Mouse (Mus musculus) cerebellum, adult 2 months (tissue): ENCODE results near the gene Ndufb6. TPM values are rescaled to one million over a fixed set of nuclear protein-coding genes. Genes with fewer than 3 reads are reported as not detected.

Experiments
- DNase-seq, 2 experiments: peaks; one replicate each; pipeline ENCODE4 v3.0.0; 2021
- H3K27ac ChIP-seq: fragments of 200-500 bp; 2 replicates; pipeline ENCODE4 v1.5.1; 2012; ENCODE audit warnings: low read length, control low read depth, inconsistent platforms; ENCODE audit not compliant: insufficient read depth
- H3K27me3 ChIP-seq: fragments of 200-500 bp; 2 replicates; pipeline ENCODE4 v1.6.1; 2012; ENCODE audit warnings: inconsistent platforms, mild to moderate bottlenecking, low read length, moderate library complexity; ENCODE audit not compliant: control insufficient read depth, insufficient read depth
- H3K4me1 ChIP-seq: fragments of 200-500 bp; 2 replicates; pipeline ENCODE4 v1.6.1; 2011; ENCODE audit warnings: low read length; ENCODE audit not compliant: control insufficient read depth, insufficient read depth
- H3K4me3 ChIP-seq: fragments of 200-500 bp; replicated peaks from 2 replicates; pipeline ENCODE3; 2011; ENCODE audit warnings: mild to moderate bottlenecking, low read depth, low read length, control low read depth; ENCODE audit not compliant: insufficient read depth
- CTCF ChIP-seq: fragments of 200-500 bp; IDR thresholded peaks from 2 replicates; pipeline ENCODE4 v1.5.1; 2011; ENCODE audit warnings: low read depth, mild to moderate bottlenecking, control low read depth, low read length, moderate library complexity, borderline replicate concordance; ENCODE audit not compliant: insufficient read depth
- POLR2A ChIP-seq: fragments of 200-500 bp; IDR thresholded peaks from 2 replicates; pipeline ENCODE4 v1.6.1; 2011; ENCODE audit warnings: low read length, control low read depth, borderline replicate concordance; ENCODE audit not compliant: insufficient read depth
- WGBS: fragments of 180-500 bp; shearing (Covaris S2); methylation state at CpG from one replicate; pipeline ENCODE4 v1.1.7; 2018; 5-methylcytosine and 5-hydroxymethylcytosine counted together
- polyA plus RNA-seq: library from polyadenylated mRNA; depleted of rRNA; stranded (reverse); fragments of >200 nt; gene quantifications from 2 replicates; pipeline ENCODE4 v1.2.3, GENCODE M21; 2012

Gene Ndufb6
- polyA plus RNA-seq, 1 experiment = 210 TPM

- peak; percentile 96 for DNase-seq
- Histone ChIP-seq H3K4me1 (no peaks in the 10 kb centered on the region), H3K4me3 (peak within 1 kb of the TSS; percentile 95), H3K27me3 (no peaks in the 10 kb centered on the region), H3K27ac (peak within 1 kb of the TSS; percentile 88)
- no peak for TF ChIP-seq CTCF
- TF ChIP-seq POLR2A = peak; percentile 92
- WGBS = under 1% methylated on average over 38 of the region's 38 CpGs
Measured at GRCm38 (mm10) chr4:40269430-40270032, 9.7 kb downstream of the Ndufb6 start, which contains the start of the genes Smim27 and Topors. Gene Smim27, plus strand, starts transcription at chr4:40269579. Gene Topors, minus strand, starts transcription at chr4:40269850.

DNA sequence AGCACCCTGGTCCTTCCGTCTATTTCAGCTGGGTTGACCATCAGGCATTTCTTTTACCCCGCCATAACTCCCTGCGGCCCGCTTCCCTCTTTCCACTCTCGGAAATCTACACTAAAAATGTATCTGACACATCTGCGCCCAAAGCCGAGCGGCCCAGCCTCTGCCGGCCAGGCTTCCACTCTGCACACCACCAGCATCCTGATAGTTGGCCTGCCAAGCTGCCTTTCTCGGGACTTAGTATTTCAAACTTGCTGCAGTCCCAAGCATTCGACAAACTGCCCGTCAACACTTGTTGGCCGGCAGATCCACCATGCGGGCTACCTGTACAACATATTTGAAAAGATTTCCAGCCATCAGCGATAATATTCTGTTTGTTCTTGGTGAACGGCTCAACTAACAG, 10.4 kb downstream of the Ndufb6 start:
- Histone ChIP-seq H3K4me1 (no peaks in the 10 kb centered on the region), H3K4me3 (peak overlapping the region; percentile 95), H3K27ac (peak overlapping the region; percentile 25; the same call in 1 of the 2 replicates), H3K27me3 (no peaks in the 10 kb centered on the region)
- DNase-seq = no peak
- under 1% methylated on average over 16 of the region's 16 CpGs for WGBS
- TF ChIP-seq CTCF (no peak), POLR2A (no peak)

DNA sequence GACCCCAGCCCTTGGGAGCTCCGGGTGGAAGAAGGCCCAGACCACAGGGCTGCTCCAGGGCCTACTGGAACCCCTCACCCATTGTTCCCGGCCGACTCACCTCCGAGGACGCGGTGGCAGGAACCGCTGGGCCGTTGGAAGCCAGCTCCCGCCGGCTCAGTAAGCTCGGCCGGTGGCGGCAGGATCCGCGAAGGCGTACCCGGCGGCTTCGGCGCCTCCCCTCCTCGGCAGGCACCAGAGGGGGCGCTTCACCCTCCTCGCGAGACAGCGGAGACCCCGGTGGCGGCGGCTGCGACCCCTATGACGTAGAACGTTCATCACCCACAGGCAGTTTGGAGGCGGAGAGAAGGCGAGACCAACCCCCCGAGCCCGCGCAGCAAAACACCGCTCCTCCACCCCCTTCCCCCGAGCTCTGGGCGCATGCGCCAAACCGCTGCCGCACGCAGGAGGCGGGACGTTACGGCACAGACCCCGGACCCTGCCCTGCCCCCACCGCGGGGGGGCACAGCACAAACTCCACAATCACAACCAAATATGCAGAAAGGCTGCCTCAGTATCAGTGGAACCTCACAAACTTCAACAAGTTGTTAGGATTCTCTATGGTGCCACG, 10.9 kb downstream of the Ndufb6 start:
- no peaks in the 10 kb centered on the region for H3K27me3 ChIP-seq
- TF ChIP-seq POLR2A (0 out of 2 replicates have a peak, but pooled peaks have one; percentile 37), CTCF (no peak)
- H3K4me3 ChIP-seq = peak overlapping the region; percentile 95
- peak overlapping the region; percentile 25; the same call in 1 of the 2 replicates for H3K27ac ChIP-seq
- peak; percentile 84 for DNase-seq
- WGBS = under 1% methylated on average over 50 of the region's 50 CpGs
- H3K4me1 ChIP-seq = no peaks in the 10 kb centered on the region

DNA sequence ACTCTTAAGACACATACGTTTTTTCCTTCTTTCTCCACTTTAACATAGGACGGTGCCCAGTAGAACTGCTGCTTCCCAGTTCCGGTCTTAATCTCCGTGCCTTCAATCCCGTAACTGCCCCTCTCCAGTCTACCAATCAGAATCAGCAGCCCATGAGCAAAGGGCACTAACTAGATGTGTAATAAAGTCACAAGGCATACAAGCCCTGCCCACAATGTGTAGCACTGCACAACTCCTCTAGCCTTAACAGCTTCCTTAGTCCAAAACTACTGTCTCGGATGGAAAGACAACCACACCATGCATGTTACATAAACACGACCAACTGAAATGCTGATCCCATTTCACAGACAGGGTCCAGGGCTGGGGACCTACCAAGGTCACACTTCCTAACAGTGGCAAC, 11.5 kb downstream of the Ndufb6 start:
- Histone ChIP-seq H3K4me3 (peak overlapping the region; percentile 95), H3K4me1 (no peaks in the 10 kb centered on the region), H3K27ac (no peak overlapping the region), H3K27me3 (no peaks in the 10 kb centered on the region)
- WGBS = 53% methylated on average over 7 of the region's 7 CpGs
- peak in 1 of 2 experiments; percentile 22 for DNase-seq
- TF ChIP-seq POLR2A = no peak
- TF ChIP-seq CTCF = no peak

- 61% methylated on average over 1 of the region's 1 CpGs for WGBS
- no peak overlapping the region for H3K4me3 ChIP-seq
- H3K27ac ChIP-seq = no peak overlapping the region
- DNase-seq = no peak
- H3K4me1 ChIP-seq = no peaks in the 10 kb centered on the region
- no peaks in the 10 kb centered on the region for H3K27me3 ChIP-seq
- TF ChIP-seq CTCF (no peak), POLR2A (no peak)
Measured at GRCm38 (mm10) chr4:40264321-40264720, 14.9 kb downstream of the Ndufb6 start.

- 87% methylated on average over 8 of the region's 8 CpGs for WGBS
- no peaks in the 10 kb centered on the region for H3K4me1 ChIP-seq
Measured at GRCm38 (mm10) chr4:40254385-40255103, 24.7 kb downstream of the Ndufb6 start.

GRCm38 (mm10) chr4:40253766-40254165, 25.5 kb downstream of the Ndufb6 start:
- H3K4me3 ChIP-seq = no peak overlapping the region
- no peaks in the 10 kb centered on the region for H3K27me3 ChIP-seq
- no peak overlapping the region for H3K27ac ChIP-seq
- DNase-seq = no peak
- TF ChIP-seq CTCF (no peak), POLR2A (no peak)
- no peaks in the 10 kb centered on the region for H3K4me1 ChIP-seq
- WGBS = 89% methylated on average over 2 of the region's 2 CpGs

More at GRCm38 (mm10) chr4:40254385-40255103, 24.7 kb downstream of the Ndufb6 start:
- Histone ChIP-seq H3K27me3 (no peaks in the 10 kb centered on the region), H3K4me3 (no peak overlapping the region), H3K27ac (no peak overlapping the region)
- no peak for TF ChIP-seq POLR2A
- TF ChIP-seq CTCF = no peak
- DNase-seq = no peak
